Mouse (Mus musculus): ENCODE data around the gene Olfr1099. TPM values are rescaled to one million over a fixed set of nuclear protein-coding genes. Genes with fewer than 3 reads are reported as not detected.

Olfr1099 gene
- not detected for total RNA-seq (2021)
- long read RNA-seq, experiment 1, result 0 reads
- long read RNA-seq, experiment 2, result 0 reads

- no peak for DNase-seq
Observed at GRCm38 (mm10) chr2:86960593-86960992, at the start of gene Olfr1099. Gene Olfr1099, minus strand, starts transcription at chr2:86960693.

GRCm38 (mm10) chr2:86998098-86998497, 37.6 kb upstream of the Olfr1099 start, which contains the start of gene Olfr1102:
Gene Olfr1102, plus strand, starts transcription at chr2:86998398.
- no peak for DNase-seq

GRCm38 (mm10) chr2:86991121-86991520, 30.6 kb upstream of the Olfr1099 start, which contains the start of gene Olfr1101:
Gene Olfr1101, minus strand, starts transcription at chr2:86991221.
- no peak for DNase-seq

GRCm38 (mm10) chr2:86979854-86980253, 19.4 kb upstream of the Olfr1099 start, which contains the start of gene Olfr1100:
Gene Olfr1100, minus strand, starts transcription at chr2:86979954.
- no peak for DNase-seq

- no peak for DNase-seq
Observed at GRCm38 (mm10) chr2:86926557-86926956, 33.9 kb downstream of the Olfr1099 start.

DNA sequence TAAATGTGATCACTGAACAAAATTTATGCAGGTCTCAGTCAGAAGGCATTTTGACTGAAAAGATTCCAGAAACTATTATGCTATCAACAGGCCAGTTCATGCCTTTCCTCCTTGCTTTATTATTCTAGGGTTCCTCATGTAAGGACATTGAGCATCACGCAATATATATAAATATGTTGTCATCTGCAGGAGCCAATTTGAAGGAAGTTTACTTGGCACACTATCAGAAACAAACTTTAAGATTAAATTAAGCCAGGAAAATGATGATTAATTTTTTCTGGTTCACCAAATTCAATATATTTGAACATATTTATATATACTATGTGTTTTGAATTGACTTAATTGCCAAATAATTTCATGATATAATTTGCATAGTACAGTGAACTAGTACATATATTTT, 36.0 kb downstream of the Olfr1099 start, which contains the start of gene Olfr1098:
Gene Olfr1098, minus strand, starts transcription at position 101 of the 400 bp plus-strand sequence.
- DNase-seq, result no peak

GRCm38 (mm10) chr2:86905647-86906046, 54.8 kb downstream of the Olfr1099 start:
- no peak for DNase-seq

Other genes with a start within 250 kb of the Olfr1099 start
- gene Olfr1089, start 227.0 kb downstream of the Olfr1099 start, total RNA-seq (2021), result not detected
- not detected for gene Olfr1090, start 201.7 kb downstream of the Olfr1099 start, total RNA-seq (2021)
- not detected for gene Olfr1093, start 178.2 kb downstream of the Olfr1099 start, total RNA-seq (2021)
- not detected for gene Olfr141, start 150.7 kb downstream of the Olfr1099 start, total RNA-seq (2021)
- not detected for gene Olfr1094, start 136.0 kb downstream of the Olfr1099 start, total RNA-seq (2021)
- not detected for gene Olfr1095, start 109.0 kb downstream of the Olfr1099 start, total RNA-seq (2021)
- not detected for gene Gm13723, start 85.9 kb downstream of the Olfr1099 start, total RNA-seq (2021)
- gene Olfr1097, start 68.5 kb downstream of the Olfr1099 start, total RNA-seq (2021), result not detected
- gene Olfr1098, start 36.1 kb downstream of the Olfr1099 start, total RNA-seq (2021), result not detected
- gene Olfr1100, start 19.3 kb upstream of the Olfr1099 start, total RNA-seq (2021), result not detected
- gene Olfr1101, start 30.5 kb upstream of the Olfr1099 start, total RNA-seq (2021), result not detected
- not detected for gene Olfr1102, start 37.7 kb upstream of the Olfr1099 start, total RNA-seq (2021)
- not detected for gene Olfr1104, start 66.4 kb upstream of the Olfr1099 start, total RNA-seq (2021)
- not detected for gene Olfr1105, start 75.8 kb upstream of the Olfr1099 start, total RNA-seq (2021)
- not detected for gene Olfr1106, start 91.6 kb upstream of the Olfr1099 start, total RNA-seq (2021)
- not detected for gene Olfr1107, start 115.1 kb upstream of the Olfr1099 start, total RNA-seq (2021)
- gene Olfr1109, start 135.3 kb upstream of the Olfr1099 start, total RNA-seq (2021), result not detected
- not detected for gene Olfr259, start 153.9 kb upstream of the Olfr1099 start, total RNA-seq (2021)
- not detected for gene Olfr1110, start 179.6 kb upstream of the Olfr1099 start, total RNA-seq (2021)
- not detected for gene Olfr1111, start 191.9 kb upstream of the Olfr1099 start, total RNA-seq (2021)
- gene Olfr1112, start 227.1 kb upstream of the Olfr1099 start, total RNA-seq (2021), result not detected
- not detected for gene Olfr1113, start 248.3 kb upstream of the Olfr1099 start, total RNA-seq (2021)